Mouse (Mus musculus) liver, postnatal 0 days (tissue): ENCODE results near the gene Slc38a8. TPM values are rescaled to one million over a fixed set of nuclear protein-coding genes. Genes with fewer than 3 reads are reported as not detected.

Source experiments
- ATAC-seq: fragments of 200-750 bp; cut with Nextera tagmentation; 2 replicates; pipeline ENCODE4 v1.8.0; 2017; ENCODE audit warnings: mild to moderate bottlenecking, moderate library complexity
- DNase-seq: peaks from one replicate; pipeline ENCODE4 v3.0.0-alpha.2; 2016
- H3K27ac ChIP-seq: fragments of 300-500 bp; sonication (generic); 2 replicates; pipeline ENCODE4 v1.5.1; 2014; ENCODE audit warnings: antibody characterized with exemption, moderate library complexity, mild to moderate bottlenecking, low read depth
- H3K27me3 ChIP-seq: fragments of 300-500 bp; sonication (generic); 2 replicates; pipeline ENCODE4 v1.6.1; 2014; ENCODE audit warnings: low read length, control low read depth, mixed read lengths; ENCODE audit not compliant: insufficient read depth
- H3K36me3 ChIP-seq: fragments of 300-500 bp; sonication (generic); replicated peaks from 2 replicates; pipeline ENCODE4 v1.6.1; 2014; ENCODE audit warnings: mild to moderate bottlenecking, control low read depth, low read length, moderate library complexity, mixed read lengths; ENCODE audit not compliant: insufficient read depth
- H3K4me1 ChIP-seq: fragments of 300-500 bp; sonication (generic); 2 replicates; pipeline ENCODE4 v1.6.1; 2014; ENCODE audit warnings: antibody characterized with exemption, mild to moderate bottlenecking, control low read depth; ENCODE audit not compliant: insufficient read depth
- H3K4me2 ChIP-seq: fragments of 300-500 bp; sonication (generic); 2 replicates; pipeline ENCODE4 v1.6.1; 2014; ENCODE audit warnings: low read depth, mild to moderate bottlenecking, low read length, moderate library complexity, mixed read lengths
- H3K4me3 ChIP-seq: fragments of 300-500 bp; sonication (generic); 2 replicates; pipeline ENCODE4 v1.5.1; 2014; ENCODE audit warnings: low read depth, low read length
- H3K9ac ChIP-seq: fragments of 300-500 bp; sonication (generic); replicated peaks from 2 replicates; pipeline ENCODE4 v1.6.1; 2014; ENCODE audit warnings: mild to moderate bottlenecking, moderate library complexity
- H3K9me3 ChIP-seq: fragments of 300-500 bp; sonication (generic); 2 replicates; pipeline ENCODE4 v1.6.1; 2016; ENCODE audit warnings: mild to moderate bottlenecking, control low read depth, low read length, mixed read lengths
- CTCF ChIP-seq: sonication (generic); IDR thresholded peaks from 2 replicates; pipeline ENCODE4 v1.5.1; 2016; ENCODE audit warnings: antibody characterized with exemption, low read depth
- EP300 ChIP-seq: IDR thresholded peaks from 2 replicates; pipeline ENCODE4 v1.6.1; 2016; ENCODE audit warnings: antibody characterized with exemption, low read depth, mild to moderate bottlenecking
- WGBS: fragments of 180-500 bp; shearing (Covaris S2); extraction: QIAGEN DNeasy Blood & Tissue Kit; methylation state at CpG from one replicate; pipeline ENCODE4 v1.1.7; 2014; ENCODE audit not compliant: insufficient replicate concordance; 5-methylcytosine and 5-hydroxymethylcytosine counted together
- polyA plus RNA-seq: library from polyadenylated mRNA; unstranded; fragments of >200 nt; fragmentation: Nextera tagmentation; extraction: Ambion mirVana; gene quantifications from 2 replicates; pipeline ENCODE4 v1.2.1, GENCODE M21; 2015

Slc38a8 gene
- polyA plus RNA-seq, 1 experiment from 2014 or later: not detected

GRCm38 (mm10) chr8:119502111-119502510, 613 bp upstream of the Slc38a8 start:
- Histone ChIP-seq H3K9me3 (no peaks in the 10 kb centered on the region), H3K4me2 (no peak overlapping the region), H3K4me3 (no peak overlapping the region), H3K36me3 (peaks cover 8% of the 10 kb centered on the region), H3K9ac (no peak overlapping the region), H3K27me3 (0 out of 2 replicates have a peak, but pooled peaks cover 4% of the 10 kb centered on the region), H3K4me1 (no peaks in the 10 kb centered on the region), H3K27ac (no peak overlapping the region)
- ATAC-seq: no peak
- TF ChIP-seq CTCF (no peak), EP300 (no peak)
- 33% methylated on average over 4 of the region's 4 CpGs for WGBS
- no peak for DNase-seq

DNA sequence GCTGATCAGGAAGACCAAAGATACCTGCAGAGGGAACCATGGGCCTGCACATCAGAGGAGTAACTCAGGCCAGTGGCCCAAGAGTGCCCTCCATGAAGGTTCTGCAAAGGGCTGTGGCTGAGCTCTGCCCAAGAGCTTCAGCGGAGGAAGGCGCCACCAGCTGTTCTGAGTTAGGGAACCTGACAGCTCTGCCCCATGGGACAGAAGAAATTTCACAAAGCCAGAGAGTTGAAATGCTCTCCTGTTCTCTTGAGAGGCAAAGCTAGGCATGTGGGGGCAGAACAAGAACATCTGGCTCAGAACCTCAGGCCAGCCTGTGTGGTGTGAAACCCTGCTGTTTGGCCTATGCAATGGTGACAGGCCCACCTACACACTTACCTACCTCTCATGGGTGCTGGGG, 1.7 kb downstream of the Slc38a8 start:
- DNase-seq (no peak), ATAC-seq (no peak)
- 71% methylated on average over 2 of the region's 2 CpGs for WGBS
- H3K27ac ChIP-seq: no peak overlapping the region
- TF ChIP-seq EP300 (no peak), CTCF (no peak)
- no peak overlapping the region for H3K9ac ChIP-seq
- H3K4me2 ChIP-seq: no peak overlapping the region
- H3K4me1 ChIP-seq: no peaks in the 10 kb centered on the region
- 0 out of 2 replicates have a peak, but pooled peaks cover 4% of the 10 kb centered on the region for H3K27me3 ChIP-seq
- no peaks in the 10 kb centered on the region for H3K36me3 ChIP-seq
- no peak overlapping the region for H3K4me3 ChIP-seq
- no peaks in the 10 kb centered on the region for H3K9me3 ChIP-seq

DNA sequence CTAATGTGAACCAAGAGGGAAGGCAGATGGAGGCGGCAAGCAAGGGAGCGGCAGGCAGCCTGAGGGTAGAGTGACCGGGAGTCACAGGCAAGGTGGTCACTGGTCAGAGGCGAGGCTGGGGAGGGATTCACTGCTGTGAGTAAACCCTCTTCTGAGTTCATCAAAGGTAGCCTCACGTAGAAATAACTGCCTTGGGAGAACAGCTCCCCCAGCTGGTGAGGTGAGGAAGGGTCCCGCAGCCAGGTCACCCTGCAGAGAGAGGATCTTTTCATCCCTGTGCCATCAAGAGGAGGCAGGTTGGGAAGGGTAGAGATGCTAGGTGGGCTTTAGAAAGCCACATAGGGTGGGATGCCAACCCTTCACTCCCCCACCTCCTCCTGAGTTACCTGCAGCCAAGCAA, 4.7 kb downstream of the Slc38a8 start:
- TF ChIP-seq CTCF (peak; percentile 80), EP300 (no peak)
- Histone ChIP-seq H3K27me3 (no peaks in the 10 kb centered on the region), H3K27ac (no peak overlapping the region), H3K4me3 (no peak overlapping the region), H3K4me1 (no peaks in the 10 kb centered on the region), H3K4me2 (no peak overlapping the region), H3K36me3 (no peaks in the 10 kb centered on the region), H3K9me3 (no peaks in the 10 kb centered on the region), H3K9ac (no peak overlapping the region)
- ATAC-seq (no peak), DNase-seq (peak; percentile 66)
- 31% methylated on average over 6 of the region's 6 CpGs for WGBS

GRCm38 (mm10) chr8:119487093-119487492, 14.4 kb downstream of the Slc38a8 start:
- Histone ChIP-seq H3K4me1 (peaks cover 9% of the 10 kb centered on the region), H3K27me3 (0 out of 2 replicates have a peak, but pooled peaks cover 2% of the 10 kb centered on the region), H3K9me3 (no peaks in the 10 kb centered on the region), H3K4me3 (no peak overlapping the region), H3K9ac (no peak overlapping the region), H3K27ac (no peak overlapping the region), H3K36me3 (no peaks in the 10 kb centered on the region), H3K4me2 (no peak overlapping the region)
- WGBS: 60% methylated on average over 7 of the region's 7 CpGs
- peak; percentile 72 for ATAC-seq
- TF ChIP-seq EP300: no peak
- TF ChIP-seq CTCF: no peak
- DNase-seq: peak; percentile 51

GRCm38 (mm10) chr8:119484145-119484896, 17.2 kb downstream of the Slc38a8 start:
- Histone ChIP-seq H3K27ac (no peak overlapping the region), H3K9me3 (no peaks in the 10 kb centered on the region), H3K4me1 (no peaks in the 10 kb centered on the region), H3K27me3 (0 out of 2 replicates have a peak, but pooled peaks cover 2% of the 10 kb centered on the region), H3K4me2 (no peak overlapping the region), H3K4me3 (no peak overlapping the region), H3K36me3 (no peaks in the 10 kb centered on the region), H3K9ac (no peak overlapping the region)
- no peak for ATAC-seq
- TF ChIP-seq EP300 (no peak), CTCF (no peak)
- DNase-seq: peak; percentile 41
- 79% methylated on average over 11 of the region's 11 CpGs for WGBS

DNA sequence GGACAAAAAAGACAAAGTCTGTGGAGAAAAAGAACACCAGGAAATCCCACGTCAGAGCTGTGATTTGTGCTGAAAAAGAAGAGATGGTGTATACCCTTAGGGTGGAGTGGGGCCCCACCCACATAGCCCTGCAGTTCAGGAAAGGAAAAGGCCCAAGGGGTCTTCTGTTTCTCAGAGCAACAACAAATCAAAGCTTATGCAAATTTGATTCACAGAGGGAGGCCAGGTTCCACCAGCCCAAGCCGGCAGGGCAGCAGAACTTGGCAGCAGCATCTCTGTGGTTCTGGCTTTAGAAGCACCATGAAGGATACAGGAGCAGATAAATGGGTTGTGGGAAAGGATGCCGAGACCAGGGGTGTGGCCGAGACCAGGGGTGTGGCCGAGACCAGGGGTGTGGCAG, 22.8 kb downstream of the Slc38a8 start:
- WGBS: 24% methylated on average over 5 of the region's 5 CpGs
- Histone ChIP-seq H3K27me3 (0 out of 2 replicates have a peak, but pooled peaks cover 2% of the 10 kb centered on the region), H3K4me3 (no peak overlapping the region), H3K4me1 (no peaks in the 10 kb centered on the region), H3K9ac (no peak overlapping the region), H3K9me3 (no peaks in the 10 kb centered on the region), H3K36me3 (no peaks in the 10 kb centered on the region), H3K27ac (no peak overlapping the region), H3K4me2 (no peak overlapping the region)
- TF ChIP-seq CTCF: no peak
- no peak for TF ChIP-seq EP300
- no peak for DNase-seq
- ATAC-seq: no peak
